Mouse (Mus musculus) embryonic facial prominence, embryonic 14.5 days (tissue): Measurements from ENCODE around the gene Vmn2r90. TPM values are rescaled to one million over a fixed set of nuclear protein-coding genes. Genes with fewer than 3 reads are reported as not detected.
"Not testable (repeated sequence)": the region's sequence is repeated elsewhere in the genome, so short reads cannot be mapped to it uniquely, and the experiment has no call there.

Experiments
- ATAC-seq: fragments of 200-750 bp; cut with Nextera tagmentation; 2 replicates; pipeline ENCODE4 v1.8.0; 2017; ENCODE audit warnings: low read depth, moderate number of reproducible peaks, moderate TSS enrichment
- DNase-seq: peaks from one replicate; pipeline ENCODE4 v3.0.0-alpha.2; 2015; ENCODE audit warnings: low spot score
- H3K27ac ChIP-seq: fragments of 300-500 bp; sonication (generic); replicated peaks from 2 replicates; pipeline ENCODE4 v1.5.1; 2014; ENCODE audit warnings: low read depth, mild to moderate bottlenecking, low read length, moderate library complexity
- H3K27me3 ChIP-seq: fragments of 300-500 bp; sonication (generic); replicated peaks from 2 replicates; pipeline ENCODE4 v1.6.1; 2014; ENCODE audit warnings: low read length; ENCODE audit not compliant: control insufficient read depth, insufficient read depth
- H3K36me3 ChIP-seq: fragments of 300-500 bp; sonication (generic); 2 replicates; pipeline ENCODE4 v1.6.1; 2014; ENCODE audit warnings: low read length, mixed read lengths; ENCODE audit not compliant: control insufficient read depth, insufficient read depth
- H3K4me1 ChIP-seq: fragments of 300-500 bp; sonication (generic); 2 replicates; pipeline ENCODE4 v1.6.1; 2014; ENCODE audit warnings: antibody characterized with exemption, low read length; ENCODE audit not compliant: control insufficient read depth, insufficient read depth
- H3K4me2 ChIP-seq: fragments of 300-500 bp; sonication (generic); 2 replicates; pipeline ENCODE4 v1.6.1; 2014; ENCODE audit warnings: low read depth, mild to moderate bottlenecking, low read length, moderate library complexity, mixed read lengths
- H3K4me3 ChIP-seq: fragments of 300-500 bp; sonication (generic); 2 replicates; pipeline ENCODE4 v1.5.1; 2014; ENCODE audit warnings: low read depth, mild to moderate bottlenecking, low read length
- H3K9ac ChIP-seq: fragments of 300-500 bp; sonication (generic); 2 replicates; pipeline ENCODE4 v1.6.1; 2014; ENCODE audit warnings: low read depth, mild to moderate bottlenecking, low read length, moderate library complexity, mixed read lengths
- H3K9me3 ChIP-seq: fragments of 300-500 bp; sonication (generic); 2 replicates; pipeline ENCODE4 v1.6.1; 2016; ENCODE audit warnings: low read length; ENCODE audit not compliant: control insufficient read depth
- WGBS: fragments of 180-500 bp; shearing (Covaris S2); extraction: QIAGEN DNeasy Blood & Tissue Kit; methylation state at CpG from one replicate; pipeline ENCODE4 v1.1.7; 2014; 5-methylcytosine and 5-hydroxymethylcytosine counted together
- polyA plus RNA-seq: library from polyadenylated mRNA; unstranded; fragments of >200 nt; fragmentation: Nextera tagmentation; extraction: Ambion mirVana; gene quantifications from 2 replicates; pipeline ENCODE4 v1.2.1, GENCODE M21; 2014

The Vmn2r90 gene
- polyA plus RNA-seq, 1 experiment from 2014 or later: not detected

- not testable (repeated sequence) for DNase-seq, ATAC-seq, H3K4me1 ChIP-seq, H3K4me2 ChIP-seq, H3K27me3 ChIP-seq, H3K9me3 ChIP-seq, H3K36me3 ChIP-seq, H3K27ac ChIP-seq, H3K9ac ChIP-seq, H3K4me3 ChIP-seq
These were observed 38.0 kb downstream of the Vmn2r90 start for GRCm38 (mm10) chr17:17741516-17741915.

- H3K4me1 ChIP-seq, H3K9ac ChIP-seq, H3K27ac ChIP-seq, H3K4me2 ChIP-seq, H3K36me3 ChIP-seq, ATAC-seq, H3K9me3 ChIP-seq, H3K27me3 ChIP-seq, H3K4me3 ChIP-seq: not testable (repeated sequence)
- peak; percentile 64 for DNase-seq
- 9% methylated on average over 4 of the region's 4 CpGs for WGBS
These were observed 45.8 kb downstream of the Vmn2r90 start for GRCm38 (mm10) chr17:17749371-17749770.

GRCm38 (mm10) chr17:17762614-17763293, 59.2 kb downstream of the Vmn2r90 start:
- Histone ChIP-seq H3K4me3 (no peak overlapping the region), H3K36me3 (no peaks in the 10 kb centered on the region), H3K27ac (no peak overlapping the region), H3K4me1 (no peaks in the 10 kb centered on the region), H3K27me3 (no peaks in the 10 kb centered on the region), H3K4me2 (no peak overlapping the region), H3K9me3 (no peaks in the 10 kb centered on the region), H3K9ac (no peak overlapping the region)
- DNase-seq: no peak
- WGBS: 100% methylated on average over 1 of the region's 1 CpGs
- ATAC-seq: no peak

GRCm38 (mm10) chr17:17764206-17764605, 60.7 kb downstream of the Vmn2r90 start:
- DNase-seq (no peak), ATAC-seq (no peak)
- H3K4me3 ChIP-seq: no peak overlapping the region
- H3K4me1 ChIP-seq: no peaks in the 10 kb centered on the region
- H3K9ac ChIP-seq: no peak overlapping the region
- H3K36me3 ChIP-seq: no peaks in the 10 kb centered on the region
- H3K4me2 ChIP-seq: no peak overlapping the region
- no peaks in the 10 kb centered on the region for H3K9me3 ChIP-seq
- WGBS: 53% methylated on average over 1 of the region's 1 CpGs
- H3K27ac ChIP-seq: no peak overlapping the region
- H3K27me3 ChIP-seq: no peaks in the 10 kb centered on the region

- Histone ChIP-seq H3K4me3 (no peak overlapping the region), H3K4me2 (no peak overlapping the region), H3K9me3 (no peaks in the 10 kb centered on the region), H3K36me3 (no peaks in the 10 kb centered on the region), H3K27ac (no peak overlapping the region), H3K4me1 (no peaks in the 10 kb centered on the region), H3K27me3 (no peaks in the 10 kb centered on the region), H3K9ac (no peak overlapping the region)
- DNase-seq (peak; percentile 72), ATAC-seq (0 out of 2 replicates have a peak, but pooled peaks have one; percentile 26)
- 7% methylated on average over 3 of the region's 3 CpGs for WGBS
These were observed 62.9 kb downstream of the Vmn2r90 start for GRCm38 (mm10) chr17:17766481-17766880.

Other genes with a start within 250 kb of the Vmn2r90 start
- 8.8 and 9.4 TPM in 2 replicates for gene Lnpep, start 78.7 kb upstream of the Vmn2r90 start, polyA plus RNA-seq
- gene Spaca6, start 123.4 kb downstream of the Vmn2r90 start, polyA plus RNA-seq: 15.6 and 20.3 TPM in 2 replicates
- gene Has1, start 151.5 kb downstream of the Vmn2r90 start, polyA plus RNA-seq: 1.0 and 1.7 TPM in 2 replicates
- 0.30 and 0.89 TPM in 2 replicates for gene Fpr1, start 180.2 kb downstream of the Vmn2r90 start, polyA plus RNA-seq
- 0.34 and 1.1 TPM in 2 replicates for gene Fpr2, start 184.1 kb downstream of the Vmn2r90 start, polyA plus RNA-seq
- gene Fpr3, start 184.1 kb downstream of the Vmn2r90 start, polyA plus RNA-seq: not detected in 2 replicates